Mouse (Mus musculus): ENCODE results near the gene Cyfip2. TPM values are rescaled to one million over a fixed set of nuclear protein-coding genes. Genes with fewer than 3 reads are reported as not detected.

Cyfip2 gene
- polyA plus RNA-seq, 1 experiment from 2014 or later: 7.8 TPM

DNA sequence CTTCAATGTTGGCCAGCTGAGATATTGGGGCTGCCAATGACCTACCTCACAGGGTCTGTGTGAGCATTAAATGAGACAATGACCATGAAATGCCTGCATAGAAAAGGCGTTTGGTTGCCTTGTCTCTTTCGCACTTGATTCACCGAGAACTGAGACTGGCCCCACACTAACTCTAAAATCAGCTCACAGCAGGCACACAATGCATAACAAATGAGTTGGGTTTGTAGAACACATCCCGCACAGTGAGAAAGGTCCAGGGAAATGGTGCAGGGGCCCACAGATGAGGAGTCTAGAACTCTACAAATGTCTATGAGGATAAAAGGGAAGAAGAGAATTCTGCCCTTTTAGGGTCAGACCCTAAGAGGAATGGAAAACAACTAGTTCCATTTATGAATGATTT is 23.6 kb downstream of the Cyfip2 start:
- no peaks in the 10 kb centered on the region for H3K27me3 ChIP-seq
- ATAC-seq (ENCODE audit: borderline replicate concordance, extremely low read depth, low FRiP score, low TSS enrichment): no peak
- H3K36me3 ChIP-seq: no peaks in the 10 kb centered on the region
- WGBS: 91% methylated on average over 4 of the region's 4 CpGs
- H3K4me2 ChIP-seq: no peak overlapping the region
- H3K9ac ChIP-seq: no peak overlapping the region
- H3K4me3 ChIP-seq: no peak overlapping the region
- H3K4me1 ChIP-seq: no peaks in the 10 kb centered on the region; the same call in 1 of the 2 replicates
- no peak overlapping the region for H3K27ac ChIP-seq
- no peaks in the 10 kb centered on the region for H3K9me3 ChIP-seq

DNA sequence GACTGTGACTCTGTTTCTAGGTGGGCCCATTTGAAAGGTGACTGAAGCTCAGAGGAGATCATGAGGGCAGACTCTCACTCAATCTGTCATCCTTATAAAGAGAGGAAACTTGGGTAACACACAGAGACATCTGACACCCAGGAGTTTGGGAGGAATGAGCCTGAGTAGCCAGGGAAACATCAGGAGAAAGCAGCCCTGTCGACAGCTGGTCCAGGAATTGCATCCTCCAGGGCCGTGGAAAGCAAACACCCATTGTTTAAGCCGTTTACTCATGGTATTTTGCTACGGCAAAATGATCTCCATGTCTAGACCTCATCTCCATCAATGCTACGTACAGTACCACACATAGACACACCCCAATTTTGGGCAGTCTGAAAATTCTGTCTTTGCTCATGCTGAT is 24.6 kb downstream of the Cyfip2 start:
- no peak for ATAC-seq (ENCODE audit: borderline replicate concordance, extremely low read depth, low FRiP score, low TSS enrichment)
- H3K4me3 ChIP-seq: no peak overlapping the region

DNA sequence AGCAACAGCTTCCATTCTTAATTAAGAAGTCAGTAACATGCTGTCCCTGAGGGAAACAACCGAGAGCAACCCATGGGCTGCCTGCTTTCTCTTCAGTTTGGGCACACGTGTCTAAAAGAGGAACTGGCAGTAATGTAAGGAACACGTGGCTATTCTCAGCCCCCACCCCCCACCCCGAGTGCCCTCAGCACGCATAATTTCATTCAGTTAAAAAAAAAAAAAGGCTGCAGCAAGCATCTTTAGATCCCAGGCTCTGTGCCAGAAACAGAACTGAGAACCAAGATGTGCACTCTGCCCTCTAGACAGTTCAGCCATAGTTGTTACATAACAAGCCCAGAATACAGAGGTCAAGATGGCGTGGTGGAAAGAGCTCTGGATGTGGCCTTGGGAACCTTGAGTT is 25.9 kb downstream of the Cyfip2 start:
- Histone ChIP-seq H3K27ac (no peak overlapping the region), H3K36me3 (no peaks in the 10 kb centered on the region), H3K27me3 (no peaks in the 10 kb centered on the region), H3K4me2 (no peak overlapping the region), H3K4me3 (no peak overlapping the region), H3K4me1 (no peaks in the 10 kb centered on the region; the same call in 1 of the 2 replicates), H3K9ac (no peak overlapping the region), H3K9me3 (no peaks in the 10 kb centered on the region)
- 33% methylated on average over 6 of the region's 6 CpGs for WGBS
- ATAC-seq (ENCODE audit: borderline replicate concordance, extremely low read depth, low FRiP score, low TSS enrichment): no peak

More for the DNA sequence above, 24.6 kb downstream of the Cyfip2 start:
- 38% methylated on average over 5 of the region's 5 CpGs for WGBS
- Histone ChIP-seq H3K9me3 (no peaks in the 10 kb centered on the region), H3K27ac (no peak overlapping the region), H3K36me3 (no peaks in the 10 kb centered on the region), H3K27me3 (no peaks in the 10 kb centered on the region), H3K4me1 (no peaks in the 10 kb centered on the region; the same call in 1 of the 2 replicates), H3K9ac (no peak overlapping the region), H3K4me2 (no peak overlapping the region)

DNA sequence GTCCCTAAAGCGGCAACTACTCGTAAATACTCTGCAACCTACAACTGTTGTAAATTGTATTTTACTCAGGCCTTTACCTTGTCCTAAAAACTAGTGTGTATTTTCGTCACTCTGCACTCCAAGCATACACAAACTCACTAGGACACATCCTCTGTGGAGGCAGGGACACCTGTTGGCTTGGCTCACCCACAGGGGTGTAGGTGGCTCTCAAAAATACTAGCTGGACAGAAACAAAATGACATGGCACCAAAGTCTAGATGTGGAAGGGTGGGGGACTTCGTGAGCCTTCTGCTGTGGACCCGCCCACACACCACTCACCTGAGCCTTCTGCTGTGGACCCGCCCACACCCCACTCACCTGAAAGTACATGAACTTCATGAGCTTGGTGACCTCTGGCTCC is 28.9 kb downstream of the Cyfip2 start:
- no peaks in the 10 kb centered on the region for H3K4me1 ChIP-seq
- 88% methylated on average over 6 of the region's 6 CpGs for WGBS
- no peak overlapping the region for H3K27ac ChIP-seq
- no peak overlapping the region for H3K9ac ChIP-seq
- ATAC-seq (ENCODE audit: borderline replicate concordance, extremely low read depth, low FRiP score, low TSS enrichment): no peak
- no peaks in the 10 kb centered on the region for H3K36me3 ChIP-seq
- no peak overlapping the region for H3K4me3 ChIP-seq
- no peaks in the 10 kb centered on the region for H3K27me3 ChIP-seq
- H3K9me3 ChIP-seq: no peaks in the 10 kb centered on the region
- H3K4me2 ChIP-seq: no peak overlapping the region

DNA sequence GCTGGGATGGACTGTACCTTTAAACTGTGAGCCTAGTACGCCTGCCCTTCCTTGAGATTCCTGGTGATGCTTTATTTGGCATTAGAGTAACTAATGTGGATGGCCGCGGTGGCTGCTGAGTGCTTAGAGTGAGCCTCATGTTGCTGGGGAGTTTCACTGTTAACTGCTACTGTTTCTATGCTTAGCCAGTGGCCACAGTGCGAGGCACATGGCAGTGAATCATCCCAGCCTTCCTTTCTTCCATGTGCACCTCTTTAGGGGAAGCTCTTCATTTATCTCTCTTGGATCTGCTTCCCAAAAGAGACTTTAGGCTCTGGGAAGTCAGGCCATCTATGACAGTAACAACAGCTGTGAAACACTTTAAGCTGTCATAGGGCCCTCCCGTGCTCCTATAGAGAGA is 30.0 kb downstream of the Cyfip2 start:
- no peak for ATAC-seq (ENCODE audit: borderline replicate concordance, extremely low read depth, low FRiP score, low TSS enrichment)
- Histone ChIP-seq H3K4me3 (no peak overlapping the region), H3K9ac (no peak overlapping the region), H3K4me2 (no peak overlapping the region), H3K36me3 (no peaks in the 10 kb centered on the region), H3K4me1 (no peaks in the 10 kb centered on the region), H3K9me3 (no peaks in the 10 kb centered on the region), H3K27ac (no peak overlapping the region), H3K27me3 (no peaks in the 10 kb centered on the region)
- whole genome bisulfite sequencing: 85% methylated on average over 5 of the region's 5 CpGs

DNA sequence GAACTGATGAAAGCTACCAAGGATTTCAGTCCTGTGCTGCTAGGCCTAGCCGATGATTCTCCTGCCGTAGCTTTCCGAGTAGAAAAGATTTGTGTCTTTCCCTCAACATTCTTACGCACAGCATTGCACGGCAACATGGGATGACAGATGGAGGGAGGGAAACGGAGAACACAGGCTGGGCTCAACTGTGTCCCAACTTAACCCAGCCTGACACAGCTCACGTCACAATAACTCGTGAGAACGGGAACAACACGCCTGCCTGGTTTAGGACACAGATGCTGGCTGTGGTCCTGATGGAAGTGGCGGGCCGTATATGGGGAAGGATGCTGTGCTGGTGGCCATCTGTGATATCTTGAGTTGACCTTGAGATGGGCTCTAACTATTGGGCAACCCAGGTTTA is 34.0 kb downstream of the Cyfip2 start:
- Histone ChIP-seq H3K9ac (no peak overlapping the region), H3K4me2 (no peak overlapping the region), H3K4me1 (no peaks in the 10 kb centered on the region), H3K9me3 (no peaks in the 10 kb centered on the region), H3K4me3 (no peak overlapping the region), H3K27me3 (no peaks in the 10 kb centered on the region), H3K36me3 (no peaks in the 10 kb centered on the region), H3K27ac (no peak overlapping the region)
- WGBS: 87% methylated on average over 12 of the region's 12 CpGs
- no peak for ATAC-seq (ENCODE audit: borderline replicate concordance, extremely low read depth, low FRiP score, low TSS enrichment)

DNA sequence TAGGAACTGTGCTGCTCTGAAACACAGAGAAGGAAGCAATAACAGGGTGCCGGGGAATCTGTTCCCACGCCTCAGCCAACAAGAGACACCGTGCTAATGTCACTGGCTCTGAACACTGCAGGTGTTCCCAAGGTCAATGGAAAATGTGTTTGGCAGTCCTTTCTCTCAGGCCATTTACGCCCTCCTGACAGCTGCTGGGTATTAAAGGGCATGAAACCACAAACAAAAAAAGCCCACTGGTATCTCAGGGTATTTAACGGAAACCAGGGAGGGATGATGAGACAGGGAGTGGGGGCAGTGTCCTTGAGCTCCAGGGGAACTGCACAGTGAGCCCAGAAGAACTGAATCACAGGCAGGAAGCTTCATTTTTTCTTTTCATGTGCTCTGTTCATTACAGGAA is 34.5 kb downstream of the Cyfip2 start:
- H3K27ac ChIP-seq: no peak overlapping the region
- no peak for ATAC-seq (ENCODE audit: borderline replicate concordance, extremely low read depth, low FRiP score, low TSS enrichment)
- 73% methylated on average over 5 of the region's 5 CpGs for WGBS
- H3K9me3 ChIP-seq: no peaks in the 10 kb centered on the region
- H3K36me3 ChIP-seq: no peaks in the 10 kb centered on the region
- no peak overlapping the region for H3K9ac ChIP-seq
- no peaks in the 10 kb centered on the region for H3K4me1 ChIP-seq
- no peak overlapping the region for H3K4me3 ChIP-seq
- H3K4me2 ChIP-seq: no peak overlapping the region
- H3K27me3 ChIP-seq: no peaks in the 10 kb centered on the region

DNA sequence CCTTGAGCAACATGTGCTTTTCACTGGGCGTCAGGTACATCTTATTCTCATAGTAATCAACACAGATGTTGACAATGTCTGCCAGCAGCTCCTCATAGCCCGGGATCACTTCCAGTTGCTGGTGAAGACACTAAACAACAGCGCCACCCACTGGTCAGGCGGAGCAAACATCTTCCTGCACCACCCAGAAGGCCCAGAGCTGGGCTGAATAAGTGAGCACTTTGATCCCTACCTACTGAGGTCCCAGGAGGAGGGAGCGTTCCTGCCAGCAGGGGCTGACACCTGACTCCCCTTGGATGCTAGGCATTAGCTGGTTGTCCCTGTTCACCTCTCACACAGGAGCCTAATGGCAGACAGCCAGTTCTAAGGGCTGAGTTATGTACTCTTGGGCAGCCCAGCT is 35.9 kb downstream of the Cyfip2 start:
- no peak for ATAC-seq (ENCODE audit: borderline replicate concordance, extremely low read depth, low FRiP score, low TSS enrichment)
- 39% methylated on average over 5 of the region's 5 CpGs for WGBS
- H3K9me3 ChIP-seq: no peaks in the 10 kb centered on the region
- H3K4me3 ChIP-seq: no peak overlapping the region
- no peaks in the 10 kb centered on the region for H3K27me3 ChIP-seq
- no peaks in the 10 kb centered on the region for H3K4me1 ChIP-seq
- no peak overlapping the region for H3K27ac ChIP-seq
- H3K4me2 ChIP-seq: no peak overlapping the region
- H3K36me3 ChIP-seq: no peaks in the 10 kb centered on the region
- no peak overlapping the region for H3K9ac ChIP-seq

DNA sequence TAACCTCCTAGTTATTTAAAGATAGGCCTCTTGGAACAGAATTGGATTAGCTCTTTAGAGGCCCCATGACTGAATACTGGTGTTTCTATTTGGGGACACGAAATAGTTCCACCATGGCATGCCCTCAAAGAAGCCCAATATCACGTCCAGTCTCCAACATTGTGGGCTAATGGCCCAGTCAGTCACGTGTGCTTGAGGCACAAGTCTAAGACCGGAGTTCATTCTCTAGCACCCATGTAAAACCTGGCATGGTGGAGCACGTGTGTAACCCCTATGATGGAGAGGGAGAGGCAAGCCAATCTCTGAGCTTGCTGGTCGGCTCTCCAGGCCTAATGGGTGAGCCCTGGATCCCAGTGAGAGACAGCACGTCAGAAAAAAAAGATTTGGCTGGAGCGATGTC is 36.5 kb downstream of the Cyfip2 start:
- no peak overlapping the region for H3K4me2 ChIP-seq
- ATAC-seq (ENCODE audit: borderline replicate concordance, extremely low read depth, low FRiP score, low TSS enrichment): no peak

DNA sequence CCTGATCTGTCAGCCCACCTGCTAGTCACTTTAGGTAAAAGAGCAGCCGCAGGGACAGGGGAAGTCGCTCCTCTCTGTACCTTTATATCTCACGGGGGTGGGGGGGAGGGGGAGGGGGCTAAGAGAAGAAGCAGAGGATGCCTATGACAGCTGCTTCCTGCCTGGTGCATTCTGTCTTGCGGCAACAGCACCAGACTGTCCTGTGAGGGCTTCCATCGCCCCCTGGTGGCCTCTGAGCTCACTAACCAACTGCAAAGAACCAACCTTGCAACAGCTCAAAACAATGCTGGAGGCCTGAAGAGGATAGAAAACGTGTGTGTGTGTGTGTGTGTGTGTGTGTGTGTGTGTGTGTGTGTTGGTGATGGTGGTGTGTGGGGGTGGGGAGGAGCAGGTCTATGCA is 37.4 kb downstream of the Cyfip2 start:
- Histone ChIP-seq H3K4me1 (no peaks in the 10 kb centered on the region), H3K4me2 (no peak overlapping the region), H3K36me3 (no peaks in the 10 kb centered on the region), H3K27me3 (no peaks in the 10 kb centered on the region), H3K27ac (no peak overlapping the region), H3K4me3 (no peak overlapping the region), H3K9ac (no peak overlapping the region), H3K9me3 (no peaks in the 10 kb centered on the region)
- 8% methylated on average over 6 of the region's 6 CpGs for WGBS
- peak; percentile 63; the same call in 1 of the 2 replicates for ATAC-seq (ENCODE audit: borderline replicate concordance, extremely low read depth, low FRiP score, low TSS enrichment)

More for the DNA sequence above, 36.5 kb downstream of the Cyfip2 start:
- Histone ChIP-seq H3K36me3 (no peaks in the 10 kb centered on the region), H3K27me3 (no peaks in the 10 kb centered on the region), H3K4me1 (no peaks in the 10 kb centered on the region), H3K4me3 (no peak overlapping the region), H3K9me3 (no peaks in the 10 kb centered on the region), H3K27ac (no peak overlapping the region), H3K9ac (no peak overlapping the region)
- 89% methylated on average over 8 of the region's 8 CpGs for WGBS

DNA sequence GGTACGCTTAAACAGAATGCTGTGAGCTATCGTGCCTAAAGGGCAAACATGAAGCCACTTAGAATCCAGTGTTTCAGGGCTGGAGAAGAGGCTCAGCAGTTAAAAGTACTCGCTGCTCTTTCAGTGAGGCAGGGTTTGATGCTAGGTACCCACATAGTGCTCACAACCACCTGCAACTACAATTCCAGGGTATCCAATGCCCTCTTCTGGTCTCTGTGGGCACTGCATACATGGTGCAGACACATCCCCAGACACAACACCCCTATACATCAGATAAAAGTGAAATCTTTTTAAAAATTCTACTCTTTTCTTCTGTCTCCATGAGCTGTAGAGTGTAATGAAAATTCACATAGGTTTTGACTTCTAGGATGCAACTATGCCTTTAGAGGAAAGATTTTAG is 38.7 kb downstream of the Cyfip2 start:
- no peak for ATAC-seq (ENCODE audit: borderline replicate concordance, extremely low read depth, low FRiP score, low TSS enrichment)
- H3K9ac ChIP-seq: no peak overlapping the region
- no peaks in the 10 kb centered on the region for H3K27me3 ChIP-seq
- no peak overlapping the region for H3K4me2 ChIP-seq
- H3K27ac ChIP-seq: no peak overlapping the region
- H3K9me3 ChIP-seq: no peaks in the 10 kb centered on the region
- no peaks in the 10 kb centered on the region for H3K36me3 ChIP-seq
- H3K4me1 ChIP-seq: no peaks in the 10 kb centered on the region
- WGBS: 79% methylated on average over 3 of the region's 3 CpGs
- H3K4me3 ChIP-seq: no peak overlapping the region

DNA sequence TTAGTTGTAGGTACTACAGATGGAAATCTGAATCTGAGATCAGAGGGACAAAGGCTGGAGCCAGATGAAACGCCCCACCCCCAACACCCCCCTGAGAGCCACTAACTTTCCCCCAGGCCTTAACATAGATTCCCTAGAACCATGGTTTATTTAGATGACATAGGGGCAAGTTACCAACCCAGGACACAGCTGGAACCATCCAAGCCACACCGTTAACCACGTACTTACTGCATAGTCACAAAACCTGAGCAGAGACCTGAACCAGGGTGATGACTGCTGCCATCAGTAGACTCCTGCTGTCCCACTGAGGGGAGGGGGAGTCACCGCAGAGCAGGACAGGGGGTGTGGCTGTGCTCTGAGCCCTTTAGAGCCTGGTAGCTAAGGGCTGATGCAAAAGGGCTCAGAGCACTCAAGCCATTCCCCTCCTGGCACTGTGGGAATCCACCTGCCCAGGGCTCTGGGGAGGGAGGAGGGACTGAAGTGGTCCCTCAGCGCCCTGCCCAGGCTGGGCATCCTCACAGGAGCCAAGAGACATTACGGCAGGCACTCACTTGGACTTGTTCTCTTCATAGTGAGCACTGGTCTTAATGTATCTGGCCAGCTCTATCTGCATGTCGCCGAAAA is 40.5 kb downstream of the Cyfip2 start:
- Histone ChIP-seq H3K4me2 (no peak overlapping the region), H3K36me3 (no peaks in the 10 kb centered on the region), H3K27me3 (no peaks in the 10 kb centered on the region), H3K27ac (no peak overlapping the region), H3K4me3 (no peak overlapping the region), H3K9ac (no peak overlapping the region), H3K4me1 (no peaks in the 10 kb centered on the region), H3K9me3 (no peaks in the 10 kb centered on the region)
- WGBS: 75% methylated on average over 8 of the region's 8 CpGs
- ATAC-seq (ENCODE audit: borderline replicate concordance, extremely low read depth, low FRiP score, low TSS enrichment): no peak

DNA sequence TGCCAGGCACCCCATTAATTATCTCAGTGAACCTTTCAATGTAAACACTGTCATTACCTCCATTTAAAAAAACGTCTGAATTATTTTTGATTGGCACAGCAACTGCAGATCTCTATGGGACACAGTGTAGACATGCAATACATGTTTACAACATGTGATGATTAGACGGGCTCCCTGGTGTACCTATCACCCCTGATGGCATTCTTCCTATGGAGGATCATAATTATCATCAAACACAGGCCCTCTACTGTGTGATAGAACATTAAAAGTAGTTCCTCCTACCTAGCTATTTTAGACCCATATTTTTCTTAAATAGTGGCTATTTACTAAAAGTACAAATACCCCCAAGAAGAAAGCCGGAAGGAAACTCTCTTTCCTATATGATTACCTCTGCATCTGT is 42.8 kb downstream of the Cyfip2 start:
- H3K9me3 ChIP-seq: no peaks in the 10 kb centered on the region
- H3K4me2 ChIP-seq: no peak overlapping the region
- H3K36me3 ChIP-seq: no peaks in the 10 kb centered on the region
- no peak overlapping the region for H3K9ac ChIP-seq
- whole genome bisulfite sequencing: 40% methylated on average over 3 of the region's 3 CpGs
- no peaks in the 10 kb centered on the region for H3K27me3 ChIP-seq
- no peaks in the 10 kb centered on the region for H3K4me1 ChIP-seq
- H3K27ac ChIP-seq: no peak overlapping the region
- H3K4me3 ChIP-seq: no peak overlapping the region
- no peak for ATAC-seq (ENCODE audit: borderline replicate concordance, extremely low read depth, low FRiP score, low TSS enrichment)
